Mouse (Mus musculus): ENCODE data around the gene Gm12216.

GRCm38 (mm10) chr11:53816841-53817375 lies 42.1 kb downstream of the Gm12216 start:
- TF ChIP-seq EP300 (optimal IDR thresholded peaks at IDR 0.05) (no peak), CTCF (IDR thresholded peaks at IDR 0.05; ENCODE audit: low read depth) (no peak)
